Mouse (Mus musculus) lung, embryonic 16.5 days (tissue): ENCODE results near the gene P2rx2. TPM values are rescaled to one million over a fixed set of nuclear protein-coding genes. Genes with fewer than 3 reads are reported as not detected.

Source experiments
- ATAC-seq: fragments of 200-750 bp; cut with Nextera tagmentation; 2 replicates; pipeline ENCODE4 v1.8.0; 2017; ENCODE audit warnings: low read depth, mild to moderate bottlenecking, moderate library complexity
- H3K27ac ChIP-seq: fragments of 300-500 bp; sonication (generic); 2 replicates; pipeline ENCODE4 v1.5.1; 2014; ENCODE audit warnings: mild to moderate bottlenecking, control low read depth, low read length
- H3K27me3 ChIP-seq: fragments of 300-500 bp; sonication (generic); 2 replicates; pipeline ENCODE4 v1.6.1; 2014; ENCODE audit warnings: low read depth, low read length, mixed read lengths; ENCODE audit not compliant: control insufficient read depth, insufficient read depth
- H3K36me3 ChIP-seq: fragments of 300-500 bp; sonication (generic); 2 replicates; pipeline ENCODE4 v1.6.1; 2014; ENCODE audit warnings: low read length; ENCODE audit not compliant: control insufficient read depth, insufficient read depth
- H3K4me1 ChIP-seq: fragments of 300-500 bp; sonication (generic); replicated peaks from 2 replicates; pipeline ENCODE4 v1.6.1; 2014; ENCODE audit warnings: low read length, mixed read lengths; ENCODE audit not compliant: control insufficient read depth, insufficient read depth
- H3K4me2 ChIP-seq: fragments of 300-500 bp; sonication (generic); 2 replicates; pipeline ENCODE4 v1.6.1; 2014; ENCODE audit warnings: low read depth, low read length, control low read depth
- H3K4me3 ChIP-seq: fragments of 300-500 bp; sonication (generic); 2 replicates; pipeline ENCODE4 v1.5.1; 2014; ENCODE audit warnings: mild to moderate bottlenecking, low read length, control low read depth
- H3K9ac ChIP-seq: fragments of 300-500 bp; sonication (generic); 2 replicates; pipeline ENCODE4 v1.6.1; 2014; ENCODE audit warnings: low read length, control low read depth
- H3K9me3 ChIP-seq: fragments of 300-500 bp; sonication (generic); 2 replicates; pipeline ENCODE4 v1.6.1; 2016; ENCODE audit warnings: low read length; ENCODE audit not compliant: control insufficient read depth
- WGBS: fragments of 180-500 bp; shearing (Covaris S2); extraction: QIAGEN DNeasy Blood & Tissue Kit; methylation state at CpG from one replicate; pipeline ENCODE4 v1.1.7; 2014; 5-methylcytosine and 5-hydroxymethylcytosine counted together
- polyA plus RNA-seq: library from polyadenylated mRNA; unstranded; fragments of >200 nt; fragmentation: Nextera tagmentation; extraction: Ambion mirVana; gene quantifications from 2 replicates; pipeline ENCODE4 v1.2.1, GENCODE M21; 2015

Gene P2rx2
- polyA plus RNA-seq, 1 experiment from 2014 or later: 17.2 TPM

- Histone ChIP-seq H3K4me1 (no peaks in the 10 kb centered on the region), H3K4me2 (no peak overlapping the region), H3K27me3 (no peaks in the 10 kb centered on the region), H3K4me3 (no peak overlapping the region), H3K9me3 (no peaks in the 10 kb centered on the region), H3K36me3 (peaks cover 5% of the 10 kb centered on the region), H3K27ac (no peak overlapping the region), H3K9ac (no peak overlapping the region)
- 0 out of 2 replicates have a peak, but pooled peaks have one; percentile 29 for ATAC-seq
- 47% methylated on average over 20 of the region's 20 CpGs for WGBS
These were observed 35.2 kb upstream of the P2rx2 start for GRCm38 (mm10) chr5:110378181-110378583.

GRCm38 (mm10) chr5:110376802-110377433 lies 33.9 kb upstream of the P2rx2 start:
- Histone ChIP-seq H3K36me3 (peaks cover 5% of the 10 kb centered on the region), H3K4me3 (no peak overlapping the region), H3K9ac (no peak overlapping the region), H3K27ac (no peak overlapping the region), H3K4me1 (no peaks in the 10 kb centered on the region), H3K4me2 (no peak overlapping the region), H3K9me3 (no peaks in the 10 kb centered on the region), H3K27me3 (no peaks in the 10 kb centered on the region)
- peak; percentile 39; the same call in 1 of the 2 replicates for ATAC-seq
- 52% methylated on average over 8 of the region's 8 CpGs for WGBS

- no peak; the same call in none of the 2 replicates for ATAC-seq
- peak overlapping the region; percentile 54 for H3K4me3 ChIP-seq
- no peaks in the 10 kb centered on the region for H3K9me3 ChIP-seq
- peak overlapping the region; percentile 61 for H3K9ac ChIP-seq
- H3K36me3 ChIP-seq: peaks cover 9% of the 10 kb centered on the region; the same call in 1 of the 2 replicates
- 36% methylated on average over 11 of the region's 11 CpGs for WGBS
- peaks cover 5% of the 10 kb centered on the region; the same call in 1 of the 2 replicates for H3K4me1 ChIP-seq
- H3K27me3 ChIP-seq: no peaks in the 10 kb centered on the region; the same call in 1 of the 2 replicates
- H3K27ac ChIP-seq: peak overlapping the region; percentile 31; the same call in 1 of the 2 replicates
- peak overlapping the region; percentile 96 for H3K4me2 ChIP-seq
These were observed 21.0 kb upstream of the P2rx2 start for GRCm38 (mm10) chr5:110363822-110364545.

- H3K27ac ChIP-seq: peak overlapping the region; percentile 31; the same call in 1 of the 2 replicates
- peak overlapping the region; percentile 61 for H3K9ac ChIP-seq
- peaks cover 5% of the 10 kb centered on the region; the same call in 1 of the 2 replicates for H3K4me1 ChIP-seq
- peak; percentile 92 for ATAC-seq
- H3K4me2 ChIP-seq: peak overlapping the region; percentile 96
- H3K36me3 ChIP-seq: peaks cover 9% of the 10 kb centered on the region; the same call in 1 of the 2 replicates
- peak overlapping the region; percentile 54 for H3K4me3 ChIP-seq
- 2% methylated on average over 50 of the region's 72 CpGs for WGBS
- H3K27me3 ChIP-seq: no peaks in the 10 kb centered on the region; the same call in 1 of the 2 replicates
- no peaks in the 10 kb centered on the region for H3K9me3 ChIP-seq
These were observed 20.3 kb upstream of the P2rx2 start for GRCm38 (mm10) chr5:110363179-110363821.

- Histone ChIP-seq H3K4me3 (peak overlapping the region; percentile 54), H3K4me1 (peaks cover 5% of the 10 kb centered on the region; the same call in 1 of the 2 replicates), H3K27ac (no peak overlapping the region), H3K36me3 (peaks cover 6% of the 10 kb centered on the region; the same call in 1 of the 2 replicates), H3K9me3 (no peaks in the 10 kb centered on the region), H3K4me2 (peak overlapping the region; percentile 96), H3K27me3 (no peaks in the 10 kb centered on the region; the same call in 1 of the 2 replicates), H3K9ac (peak overlapping the region; percentile 61)
- under 1% methylated on average over 26 of the region's 28 CpGs for WGBS
- no peak for ATAC-seq
These were observed 19.8 kb upstream of the P2rx2 start for GRCm38 (mm10) chr5:110362813-110363178.

- Histone ChIP-seq H3K27ac (no peak overlapping the region), H3K9me3 (no peaks in the 10 kb centered on the region), H3K36me3 (no peaks in the 10 kb centered on the region), H3K4me3 (no peak overlapping the region), H3K27me3 (no peaks in the 10 kb centered on the region; the same call in 1 of the 2 replicates), H3K4me1 (peaks cover 5% of the 10 kb centered on the region; the same call in 1 of the 2 replicates), H3K4me2 (no peak overlapping the region), H3K9ac (no peak overlapping the region)
- 78% methylated on average over 6 of the region's 6 CpGs for WGBS
- ATAC-seq: no peak
These were observed 18.5 kb upstream of the P2rx2 start for GRCm38 (mm10) chr5:110361465-110361864.

GRCm38 (mm10) chr5:110357531-110358179 lies 14.6 kb upstream of the P2rx2 start:
- Histone ChIP-seq H3K27me3 (no peaks in the 10 kb centered on the region), H3K9ac (no peak overlapping the region), H3K4me1 (no peaks in the 10 kb centered on the region; the same call in 1 of the 2 replicates), H3K9me3 (no peaks in the 10 kb centered on the region), H3K4me2 (no peak overlapping the region), H3K4me3 (no peak overlapping the region), H3K36me3 (no peaks in the 10 kb centered on the region), H3K27ac (no peak overlapping the region)
- 42% methylated on average over 8 of the region's 9 CpGs for WGBS
- ATAC-seq: peak; percentile 21; the same call in 1 of the 2 replicates

GRCm38 (mm10) chr5:110354716-110355115 lies 11.7 kb upstream of the P2rx2 start:
- Histone ChIP-seq H3K36me3 (no peaks in the 10 kb centered on the region), H3K4me2 (no peak overlapping the region), H3K27me3 (no peaks in the 10 kb centered on the region), H3K4me1 (no peaks in the 10 kb centered on the region; the same call in 1 of the 2 replicates), H3K27ac (no peak overlapping the region), H3K9ac (no peak overlapping the region), H3K9me3 (no peaks in the 10 kb centered on the region), H3K4me3 (no peak overlapping the region)
- no peak for ATAC-seq
- 14% methylated on average over 7 of the region's 7 CpGs for WGBS
